Mouse (Mus musculus) spleen, postnatal 10 days (tissue): ENCODE measurements at regions not wholly inside any gene's neighbourhood (a gene's known extent, or its start where the extent isn't known, plus 50 kb on each side); places are given as distances from the start of the nearest gene placed in this dataset.

ENCODE experiments used
- DNase-seq, 2 experiments: peaks; one replicate each; pipeline ENCODE4 v3.0.0; 2021 to 2022; ENCODE audit warnings: low spot score in 2 of 2

DNA sequence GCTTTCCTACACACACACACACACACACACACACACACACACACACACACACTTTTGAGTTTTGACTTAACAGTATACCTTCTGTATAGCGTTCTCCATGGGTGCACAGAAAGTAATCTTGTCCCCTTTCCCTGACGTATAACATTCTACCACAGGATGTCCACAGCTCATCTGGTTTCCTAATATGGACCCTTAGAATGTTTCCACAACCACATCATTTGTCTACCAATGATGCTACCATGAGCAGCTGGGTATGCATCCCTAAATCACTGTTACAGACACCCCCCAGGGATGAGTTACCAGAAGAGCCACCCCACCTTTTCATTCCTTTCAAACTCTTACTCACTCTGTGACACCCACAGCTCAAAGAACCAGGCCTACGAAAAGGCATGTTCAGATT, 166.8 kb upstream of the Rreb1 start:
- no peak for DNase-seq

DNA sequence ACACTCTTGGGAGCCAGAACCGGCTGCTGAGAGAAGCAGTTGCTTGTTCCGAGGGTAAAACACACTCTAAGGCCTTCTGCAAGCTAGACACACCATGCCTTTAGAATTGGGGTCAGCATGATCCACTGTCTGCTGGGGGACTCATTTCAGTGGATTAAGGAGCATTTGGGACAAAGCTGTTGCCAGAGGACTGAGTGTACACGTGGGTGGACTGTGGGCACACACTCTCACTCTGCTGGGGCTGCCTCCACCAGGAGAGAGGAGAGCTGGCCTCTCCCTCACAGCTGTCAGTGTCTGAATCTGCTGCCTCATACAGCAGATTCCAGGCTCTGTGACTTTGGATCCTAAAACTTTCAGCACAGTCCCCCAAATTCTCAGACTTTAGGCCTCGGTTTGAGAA, 161.2 kb upstream of the Rreb1 start:
- DNase-seq = no peak

DNA sequence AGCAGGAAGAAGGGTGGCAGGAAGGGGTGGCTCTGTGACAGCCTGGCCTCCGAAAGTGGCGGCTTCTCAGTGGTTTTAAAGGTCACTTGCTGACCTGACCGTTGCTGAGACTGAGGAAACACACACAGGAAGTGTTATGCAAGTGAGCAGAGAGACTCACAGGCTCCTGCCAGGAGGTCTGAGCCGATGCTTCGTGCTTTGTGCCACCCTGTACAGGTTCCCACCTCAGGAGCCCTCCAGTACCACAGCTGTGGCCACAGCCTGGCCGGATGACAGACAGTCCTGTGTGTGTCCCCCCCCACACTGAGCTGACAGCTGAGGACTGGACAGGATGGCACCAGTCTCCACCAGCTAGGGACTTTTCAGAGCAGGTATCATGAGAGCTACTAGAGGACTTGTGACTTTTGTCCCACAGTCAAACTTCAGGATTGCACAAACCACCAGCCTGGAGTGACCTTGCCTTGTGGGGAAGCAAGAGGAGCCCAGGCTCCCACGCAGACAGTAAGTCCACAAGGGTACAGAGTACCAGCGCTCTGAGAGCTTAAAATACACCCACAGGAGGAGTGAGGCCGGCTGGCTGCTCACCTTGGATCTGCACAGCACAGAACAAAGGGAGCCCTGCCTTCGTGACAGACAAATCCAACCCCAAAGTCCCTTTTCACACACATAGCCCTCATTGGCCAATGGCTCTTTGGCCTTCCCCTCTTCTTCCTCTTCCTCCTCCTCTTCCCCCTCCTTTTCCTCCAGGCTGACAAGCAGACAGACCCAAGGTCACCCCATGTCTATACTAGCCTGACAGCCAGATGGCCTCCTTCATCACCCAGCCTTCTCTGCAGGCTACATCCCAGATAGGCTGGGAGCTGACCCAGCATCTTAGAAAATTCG, 158.1 kb upstream of the Rreb1 start:
- peak; percentile 19 to 49 for DNase-seq

DNA sequence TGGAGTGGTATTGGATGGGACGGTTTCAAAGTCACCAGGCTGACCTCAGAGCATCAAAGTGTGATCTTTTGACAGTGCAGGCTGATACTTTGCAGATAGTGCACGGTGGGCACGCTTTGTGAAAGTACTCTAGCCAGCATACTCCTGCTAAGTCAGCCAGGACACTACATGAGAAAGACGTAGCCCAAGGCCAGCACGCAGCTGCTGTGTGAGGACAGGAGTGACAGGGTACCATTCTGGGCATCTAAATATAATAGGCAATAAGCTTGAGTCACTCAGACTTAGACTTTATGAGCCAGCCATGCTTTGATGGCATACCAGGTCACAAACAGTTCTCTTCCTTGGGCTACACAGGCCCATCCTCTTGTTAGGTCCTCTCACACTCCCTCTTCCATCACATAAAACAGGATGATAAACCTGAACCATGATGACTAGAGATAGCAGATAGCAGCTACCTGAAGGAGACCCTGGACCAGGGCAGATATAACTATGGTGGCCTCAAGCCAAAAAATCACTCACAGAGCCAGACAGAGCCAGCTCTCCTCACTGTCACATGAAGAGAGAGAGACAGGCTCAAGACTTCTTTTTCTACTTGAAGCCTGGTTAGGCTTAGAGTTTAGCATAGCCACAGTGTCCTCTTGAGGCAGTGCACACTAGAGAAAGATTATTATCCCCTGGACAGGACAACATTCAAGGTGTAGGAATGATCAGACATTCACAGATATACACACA, 156.7 kb upstream of the Rreb1 start:
- no peak for DNase-seq

DNA sequence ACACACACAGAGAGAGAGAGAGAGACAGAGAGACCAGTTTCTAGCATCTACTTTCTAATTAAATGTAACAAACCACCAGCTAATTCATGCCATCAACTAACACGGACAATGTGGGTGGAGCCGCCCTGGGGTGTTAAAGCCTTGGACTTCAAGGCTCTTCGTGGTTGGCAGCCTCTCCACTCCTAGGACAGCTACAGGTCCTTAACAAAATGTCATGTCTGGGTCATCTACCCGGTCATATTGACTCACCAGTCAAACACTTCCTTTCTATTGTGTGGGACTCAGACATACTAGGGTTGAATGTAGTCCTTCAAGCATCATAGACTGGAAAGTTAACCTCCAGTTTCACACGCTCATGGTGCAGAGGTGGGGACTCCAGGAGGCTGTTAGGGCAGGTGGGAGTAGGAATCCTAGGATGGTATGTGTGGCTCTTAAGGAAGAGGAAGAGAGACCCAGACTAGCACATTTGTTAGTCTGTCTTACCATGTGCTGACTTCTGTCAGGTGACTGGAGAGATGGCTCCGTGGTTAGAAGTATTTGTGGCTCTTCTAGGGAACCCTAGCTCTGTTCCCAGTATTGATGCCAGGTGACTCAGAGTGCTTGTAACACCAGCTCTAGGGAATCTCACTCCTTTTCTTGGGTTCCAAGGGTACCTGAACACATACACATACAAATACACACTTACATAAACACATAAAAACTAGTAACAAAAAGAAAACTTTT, 155.7 kb upstream of the Rreb1 start:
- no peak for DNase-seq

DNA sequence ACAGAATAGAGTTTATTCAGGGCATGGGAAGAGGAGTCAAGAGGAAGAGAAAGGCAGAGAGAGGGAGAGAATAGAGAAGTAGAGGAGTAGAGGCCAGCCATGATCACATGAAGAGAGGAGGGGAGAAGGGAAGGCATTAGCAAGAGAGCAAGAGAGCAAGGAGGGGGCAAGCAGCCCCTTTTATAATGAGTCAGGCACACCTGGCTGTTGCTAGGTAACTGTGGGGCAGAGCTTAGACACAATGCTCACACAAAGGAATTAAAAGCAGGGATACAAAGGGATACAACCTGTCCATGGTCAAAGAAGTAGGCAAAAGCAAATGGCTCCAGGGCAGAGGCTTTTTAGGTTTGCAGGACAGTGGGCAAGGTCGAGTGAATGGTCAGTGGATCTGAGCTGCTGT, 153.5 kb upstream of the Rreb1 start:
- DNase-seq = no peak

DNA sequence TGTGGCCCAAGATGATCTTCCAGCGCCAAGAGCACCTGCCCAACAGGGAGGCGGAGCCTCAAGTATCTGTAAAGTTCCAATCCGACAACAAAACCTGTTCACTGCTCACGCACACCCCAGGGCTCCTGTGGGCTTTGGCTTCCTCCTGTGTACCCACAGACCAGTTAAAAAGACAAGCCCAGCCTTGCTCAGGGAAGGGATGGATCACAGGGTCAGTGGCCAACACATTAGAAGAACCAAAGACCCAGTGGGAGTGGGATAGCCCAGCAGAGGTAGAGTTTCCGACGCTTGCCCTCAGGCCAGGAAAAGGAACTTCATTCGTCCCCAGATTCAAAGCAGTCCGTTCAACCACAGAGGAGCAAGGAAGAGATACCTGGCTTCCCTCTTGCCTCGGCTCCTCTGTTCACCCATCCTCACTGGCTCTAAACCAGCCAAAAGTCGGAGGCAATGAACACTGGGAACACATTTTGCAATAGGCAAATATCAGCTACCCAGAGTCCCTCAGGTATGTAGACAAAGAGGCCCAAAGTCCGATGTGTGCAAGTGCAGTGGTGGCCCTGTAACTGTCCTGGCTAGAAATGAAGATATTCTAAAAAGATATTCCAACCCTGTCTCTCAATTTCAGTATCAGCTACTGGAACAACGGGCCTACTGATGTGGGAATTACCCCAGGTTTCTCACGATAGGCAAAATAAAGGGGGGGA, 152.5 kb upstream of the Rreb1 start:
- no peak for DNase-seq

DNA sequence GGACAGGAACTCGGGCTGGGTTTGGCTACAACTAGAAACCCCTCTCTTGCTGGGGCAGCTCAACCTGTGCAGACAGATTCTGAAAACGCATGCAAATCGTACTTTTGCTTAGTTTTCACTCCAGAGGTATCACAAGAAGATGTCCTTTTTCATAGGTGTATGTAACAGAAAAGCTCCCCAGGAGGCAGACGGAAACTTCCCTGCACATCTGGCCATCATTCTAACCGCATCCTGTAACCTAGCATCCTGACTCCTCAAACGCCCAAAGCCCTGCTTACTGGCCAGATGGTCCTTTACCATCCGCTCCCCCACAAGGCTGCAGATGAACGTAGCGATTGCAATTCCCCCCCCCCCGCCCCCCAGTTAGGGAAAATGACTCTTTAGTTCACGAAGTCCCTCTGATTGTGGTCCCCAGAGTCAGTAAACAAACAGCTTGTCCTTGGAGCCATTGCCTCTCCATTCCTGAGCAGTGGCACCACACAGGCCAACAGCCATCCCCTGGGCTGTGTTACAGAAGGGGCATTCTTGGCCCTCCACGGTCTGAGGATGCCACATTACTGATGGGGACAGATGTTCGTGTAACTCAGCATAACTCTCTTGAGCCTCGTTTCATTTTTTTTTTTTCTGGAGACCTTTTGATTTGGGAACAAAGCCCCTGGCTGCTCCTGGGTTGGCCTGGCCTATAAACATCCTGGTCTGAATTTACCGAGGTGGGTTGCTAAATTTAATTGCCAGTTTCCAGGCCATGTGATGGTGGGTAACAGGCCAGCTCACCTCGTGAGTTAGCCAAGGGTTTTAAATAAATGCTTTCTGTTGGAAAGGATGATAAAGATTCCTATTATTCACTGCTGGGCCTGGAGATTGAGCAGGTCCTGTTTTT, 149.6 kb upstream of the Rreb1 start:
- DNase-seq = no peak

DNA sequence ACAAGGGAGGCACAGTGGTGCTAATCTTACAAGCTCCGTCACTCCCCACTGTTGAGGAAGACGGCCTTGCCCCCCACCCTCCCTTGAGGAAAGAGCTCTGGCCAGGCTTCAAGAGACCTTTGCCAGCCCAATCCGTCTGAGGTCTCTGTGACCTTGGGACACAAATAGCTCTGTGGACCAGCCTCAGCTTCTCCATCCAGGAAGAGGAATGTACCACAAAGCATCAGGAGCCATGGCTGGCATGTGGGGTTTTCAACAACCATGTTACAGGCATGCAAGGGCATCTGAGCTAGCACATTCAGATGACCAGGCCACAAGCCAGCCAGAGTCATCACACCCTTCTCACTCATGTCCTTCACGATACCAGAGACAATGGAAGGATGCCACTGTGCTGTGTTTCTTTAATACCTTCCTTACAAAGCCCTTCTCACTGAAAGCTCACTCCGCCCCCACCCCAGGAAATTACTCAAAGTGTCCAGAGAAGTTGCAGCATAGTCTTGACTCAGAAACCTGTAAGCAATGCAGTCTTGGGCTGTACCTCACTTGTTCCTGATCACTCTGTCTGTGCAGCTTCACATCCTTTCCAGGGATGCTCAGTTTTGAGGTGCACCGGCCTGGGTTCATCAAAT, 148.8 kb upstream of the Rreb1 start:
- DNase-seq = no peak

DNA sequence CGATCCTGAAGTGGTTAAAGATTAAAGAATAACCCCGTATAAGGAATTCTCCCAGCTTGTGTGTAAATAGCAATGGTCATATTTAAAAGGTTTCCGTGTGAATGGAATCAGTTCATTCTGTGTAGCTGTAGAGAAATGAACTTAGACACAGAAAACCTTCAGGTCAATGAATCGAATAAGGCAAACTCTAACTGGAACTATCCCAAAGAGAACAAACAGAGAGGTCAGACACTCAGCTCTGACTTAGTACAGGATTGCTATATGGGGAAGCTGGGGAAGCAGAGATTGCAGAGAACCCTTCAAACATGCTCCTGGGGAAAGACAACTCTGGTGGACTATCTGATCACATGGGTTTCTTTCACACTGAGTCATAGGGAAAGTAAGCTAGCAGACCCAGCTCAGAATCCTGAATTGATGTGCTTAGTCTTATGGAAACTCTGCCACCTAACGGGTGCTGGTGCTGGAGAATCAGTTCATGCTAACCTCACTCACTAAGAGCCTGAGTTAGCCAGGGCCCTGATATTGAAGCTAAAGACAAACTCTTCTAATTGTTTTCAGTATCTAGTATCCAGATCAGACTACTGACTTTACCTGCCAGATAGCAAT, 145.3 kb upstream of the Rreb1 start:
- no peak for DNase-seq

DNA sequence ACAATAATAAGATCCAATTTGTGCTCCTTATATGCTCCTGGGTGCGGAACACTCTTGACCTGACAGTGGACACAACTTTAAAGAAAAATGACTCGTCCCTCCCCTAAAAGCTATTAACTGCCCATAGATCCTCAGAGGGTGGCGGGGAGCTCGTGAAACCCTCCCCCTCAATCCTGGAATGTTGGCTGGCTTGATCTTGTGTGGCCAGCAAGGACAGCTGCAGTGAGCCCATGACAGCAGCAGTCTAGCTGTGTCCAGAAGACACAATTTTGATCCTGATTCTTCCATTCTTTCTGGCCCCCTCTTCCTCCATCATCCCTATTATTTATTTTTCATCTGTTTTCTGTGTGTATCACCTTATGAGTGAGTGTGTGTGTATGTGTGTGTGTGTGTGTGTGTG, 141.8 kb upstream of the Rreb1 start:
- no peak for DNase-seq

DNA sequence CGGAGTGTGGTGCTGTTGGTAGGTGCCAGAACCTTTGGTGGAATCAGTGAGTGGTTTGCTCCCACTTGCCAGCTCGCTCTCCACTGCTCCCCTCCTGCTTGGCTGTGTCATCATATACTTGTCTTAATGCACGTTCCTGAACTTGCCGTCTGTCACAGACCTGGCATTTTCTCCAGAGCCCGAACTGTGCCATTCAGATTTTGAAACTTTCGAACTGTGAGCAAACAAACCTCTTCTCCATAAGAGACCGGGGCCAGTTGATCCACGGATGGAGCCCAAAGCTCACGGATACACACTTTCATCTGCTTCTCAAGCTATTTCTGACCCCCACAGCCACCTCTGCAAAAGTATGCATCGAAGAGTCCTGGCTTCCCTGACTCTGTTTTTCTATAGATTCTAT, 141.0 kb upstream of the Rreb1 start:
- DNase-seq = no peak

DNA sequence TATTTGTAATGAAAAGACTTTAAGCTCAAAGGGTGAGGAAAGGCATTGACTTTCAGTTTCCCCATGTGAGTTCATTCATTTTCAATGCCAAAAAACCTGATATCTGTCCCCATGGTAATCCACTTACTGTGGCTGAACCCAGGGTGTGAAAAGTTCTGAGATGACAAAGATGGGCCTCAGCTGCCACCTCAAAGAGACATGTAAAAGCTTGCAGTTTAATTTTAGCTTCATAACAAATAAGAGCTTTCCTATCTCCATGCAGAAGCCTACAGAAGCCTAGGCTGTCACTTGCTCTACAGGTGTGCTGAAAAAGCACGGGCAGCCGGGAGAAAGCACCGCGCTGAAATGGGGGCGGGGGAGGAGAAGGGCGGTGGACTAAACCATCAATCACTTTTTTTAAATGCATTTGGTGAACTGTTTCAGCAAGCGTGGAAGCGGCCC, 140.1 kb upstream of the Rreb1 start:
- no peak for DNase-seq

DNA sequence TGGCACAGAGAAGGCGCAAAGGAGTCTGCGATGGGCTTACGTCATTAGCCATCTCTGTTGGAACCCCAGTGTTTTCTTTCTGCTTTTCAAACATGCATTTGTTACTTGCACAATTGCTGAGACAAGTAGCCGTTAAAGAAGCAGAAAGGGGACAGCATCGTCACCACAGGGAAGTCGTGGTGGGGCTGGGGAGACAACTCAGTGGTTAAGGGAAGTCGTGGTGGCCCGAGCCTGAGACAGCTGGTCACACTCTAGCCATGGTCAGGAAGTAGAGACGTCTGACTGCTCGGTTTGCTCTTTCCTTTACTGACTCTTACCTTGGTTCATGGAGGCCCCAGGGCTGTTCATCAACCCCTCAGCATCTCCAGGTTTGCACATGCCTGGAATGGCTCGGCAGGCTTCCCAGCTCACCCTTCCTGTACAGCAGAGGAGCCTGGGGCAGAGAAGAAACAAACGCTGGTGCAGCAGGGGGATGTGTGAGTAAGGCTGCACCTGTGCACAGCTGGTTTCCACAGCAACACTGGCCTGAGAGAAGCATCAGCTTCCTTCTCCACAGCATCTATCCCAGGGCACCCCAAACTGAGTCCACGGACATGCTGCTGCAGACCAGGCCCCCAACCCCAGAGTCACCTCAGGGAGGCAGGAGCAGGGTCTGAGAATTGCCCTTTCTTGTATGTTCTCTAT, 135.6 kb upstream of the Rreb1 start:
- DNase-seq = peak in 1 of 2 experiments; percentile 49

DNA sequence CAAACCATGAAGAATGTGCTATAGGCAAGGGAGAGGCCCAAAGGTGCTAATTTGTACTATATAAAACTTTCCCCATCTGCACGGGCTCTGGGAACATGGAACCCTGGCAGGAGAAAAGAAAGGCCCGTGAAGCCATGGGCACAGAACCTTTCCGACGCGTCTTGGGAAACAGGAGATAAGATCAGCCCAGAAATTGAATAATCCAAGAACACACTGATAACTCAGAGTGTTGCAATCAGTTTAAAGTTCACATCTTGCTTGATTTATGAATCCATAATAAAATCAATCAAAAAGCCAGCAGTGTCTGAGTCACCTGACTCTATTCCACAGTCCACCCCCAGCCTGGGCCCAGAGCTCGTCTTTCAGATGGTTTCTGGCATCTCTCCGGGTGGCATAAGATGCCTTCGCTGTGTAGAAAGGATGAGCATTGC, 133.4 kb upstream of the Rreb1 start:
- DNase-seq = no peak

DNA sequence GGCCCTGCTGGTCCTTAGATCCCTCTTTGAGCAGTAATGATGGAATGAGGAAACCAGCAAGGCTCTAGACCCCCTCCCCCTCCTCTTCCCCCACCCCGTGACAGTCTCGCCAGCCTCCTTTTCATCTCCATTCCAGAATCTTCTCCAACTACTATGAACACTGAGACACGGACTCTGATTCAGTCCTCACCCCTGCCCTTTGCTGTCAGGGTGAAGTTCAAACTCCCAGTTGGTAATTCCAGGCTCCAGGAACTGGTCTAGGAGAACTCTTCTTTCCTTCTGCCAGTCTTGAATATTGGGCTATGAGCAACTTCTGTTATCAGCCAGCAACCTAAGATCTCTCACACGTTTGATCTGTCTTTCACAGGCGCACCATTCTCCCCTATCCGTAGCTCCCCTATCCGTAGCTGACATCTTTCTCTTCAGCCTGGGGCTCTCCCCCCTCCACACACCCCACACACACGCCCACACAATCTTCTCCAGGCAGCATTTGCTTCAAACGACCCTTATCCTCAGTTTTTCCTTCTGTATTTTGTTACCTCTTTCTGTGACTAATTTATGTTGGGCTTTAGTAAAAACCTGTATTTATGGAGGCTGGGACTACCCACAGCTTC, 128.6 kb upstream of the Rreb1 start:
- DNase-seq = no peak

DNA sequence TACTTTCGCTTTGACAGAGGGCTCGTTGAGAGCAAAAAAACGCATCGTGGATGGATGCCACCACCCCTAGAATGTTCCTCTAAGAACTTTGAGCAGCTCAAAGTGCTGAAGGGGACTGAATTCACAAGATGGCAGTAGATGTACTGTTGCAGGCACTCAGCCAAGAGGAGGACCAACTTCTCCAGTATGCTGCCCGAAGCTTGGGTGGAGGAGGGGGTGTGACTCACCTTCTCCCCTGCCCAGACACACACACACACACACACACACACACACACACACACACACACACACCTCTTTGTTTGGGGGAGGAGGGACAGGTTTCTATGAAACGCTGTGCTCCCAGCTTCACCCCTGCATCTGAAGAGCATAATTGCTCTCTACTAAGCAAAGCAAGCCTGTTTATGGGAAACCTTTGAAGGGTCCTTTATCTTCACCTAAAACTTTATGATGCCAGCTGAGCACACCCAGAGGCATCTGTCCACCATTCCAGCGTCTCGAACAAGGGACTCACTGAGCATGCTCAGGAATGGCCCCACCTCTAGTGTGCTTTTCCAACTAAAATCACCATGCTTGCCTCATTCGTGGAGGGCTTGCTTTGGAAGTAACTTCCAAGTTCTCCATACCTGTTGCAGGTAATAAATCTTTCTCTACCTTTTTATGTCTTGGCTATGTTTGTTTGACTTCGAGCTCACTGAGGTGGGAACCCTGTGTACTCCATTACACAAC, 126.8 kb upstream of the Rreb1 start:
- no peak for DNase-seq

DNA sequence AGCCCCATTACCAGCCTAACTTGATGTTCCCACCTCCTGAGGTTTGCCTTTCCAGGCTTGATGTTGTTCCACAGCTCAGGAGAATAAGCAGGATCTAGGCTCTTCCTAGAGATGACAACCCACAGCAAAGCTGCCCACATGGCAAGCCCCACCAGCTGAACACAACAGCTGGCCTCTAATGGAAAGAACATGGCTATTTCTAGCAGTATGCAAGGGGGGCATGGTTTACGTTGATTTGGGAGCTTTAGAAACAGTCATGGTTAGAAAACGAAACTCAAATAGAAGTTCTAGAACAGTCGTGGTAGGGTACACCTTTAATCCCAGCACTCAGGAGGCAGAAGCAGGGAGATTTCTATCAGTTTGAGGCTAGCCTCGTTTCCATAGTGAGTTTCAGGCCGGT, 123.5 kb upstream of the Rreb1 start:
- DNase-seq = no peak
